Mouse (Mus musculus) small intestine, adult 2 months (tissue): Measurements from ENCODE around the gene Msi2.

Experiments
- CTCF ChIP-seq: fragments of 200-500 bp; IDR thresholded peaks from 2 replicates; pipeline ENCODE4 v1.5.1; 2012; ENCODE audit warnings: low read depth, mild to moderate bottlenecking, control low read depth, inconsistent platforms, low read length, moderate library complexity, mixed read lengths; ENCODE audit not compliant: insufficient replicate concordance, insufficient read length; ENCODE audit errors: extremely low read depth
- POLR2A ChIP-seq: fragments of 200-500 bp; IDR thresholded peaks from 2 replicates; pipeline ENCODE4 v1.6.1; 2012; ENCODE audit warnings: low read depth, mild to moderate bottlenecking, control low read depth, inconsistent platforms, low read length, moderate library complexity

DNA sequence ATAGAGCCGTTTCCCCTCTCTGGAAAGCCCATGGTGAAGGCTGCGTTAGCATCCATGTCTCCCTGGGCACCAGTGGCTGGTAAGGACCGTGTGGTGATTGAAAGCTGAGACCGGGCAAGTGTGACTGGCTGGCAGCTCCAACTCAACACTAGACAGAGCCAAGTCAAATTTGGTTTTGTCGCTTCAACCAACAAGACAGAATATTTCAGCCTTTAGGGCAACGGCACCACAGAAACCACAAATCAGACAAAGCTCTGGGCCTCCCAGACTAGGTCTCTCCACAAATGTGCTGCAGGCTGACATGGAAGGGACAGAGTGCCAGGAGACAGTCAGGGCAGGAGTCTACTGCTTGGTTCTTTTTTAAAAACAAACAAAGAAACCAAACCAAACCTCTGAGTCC is 282.8 kb downstream of the Msi2 start:
- TF ChIP-seq CTCF (no peak), POLR2A (no peak)
